Mouse (Mus musculus) hindbrain, embryonic 15.5 days (tissue): ENCODE data around the gene Ppp5c. TPM values are rescaled to one million over a fixed set of nuclear protein-coding genes. Genes with fewer than 3 reads are reported as not detected.

Experiments used
- ATAC-seq: fragments of 200-750 bp; cut with Nextera tagmentation; 2 replicates; pipeline ENCODE4 v1.8.0; 2017; ENCODE audit warnings: low read depth, moderate number of reproducible peaks, moderate TSS enrichment; ENCODE audit not compliant: low FRiP score
- H3K27ac ChIP-seq: fragments of 300-500 bp; sonication (generic); replicated peaks from 2 replicates; pipeline ENCODE4 v1.5.1; 2015; ENCODE audit warnings: mild to moderate bottlenecking, inconsistent platforms
- H3K27me3 ChIP-seq: fragments of 300-500 bp; sonication (generic); 2 replicates; pipeline ENCODE4 v1.6.1; 2015; ENCODE audit warnings: control low read depth, inconsistent platforms
- H3K36me3 ChIP-seq: fragments of 300-500 bp; sonication (generic); 2 replicates; pipeline ENCODE4 v1.6.1; 2015; ENCODE audit warnings: control low read depth, inconsistent platforms
- H3K4me1 ChIP-seq: fragments of 300-500 bp; sonication (generic); replicated peaks from 2 replicates; pipeline ENCODE4 v1.6.1; 2015; ENCODE audit warnings: control low read depth, inconsistent platforms
- H3K4me2 ChIP-seq: fragments of 300-500 bp; sonication (generic); 2 replicates; pipeline ENCODE4 v1.6.1; 2015; ENCODE audit warnings: moderate library complexity, mild to moderate bottlenecking, inconsistent platforms
- H3K4me3 ChIP-seq: fragments of 300-500 bp; sonication (generic); 2 replicates; pipeline ENCODE4 v1.5.1; 2015; ENCODE audit warnings: mild to moderate bottlenecking, inconsistent platforms
- H3K9ac ChIP-seq: fragments of 300-500 bp; sonication (generic); 2 replicates; pipeline ENCODE4 v1.6.1; 2015; ENCODE audit warnings: inconsistent platforms
- H3K9me3 ChIP-seq: fragments of 300-500 bp; sonication (generic); 2 replicates; pipeline ENCODE4 v1.6.1; 2016; ENCODE audit warnings: control low read depth, inconsistent platforms
- WGBS: fragments of 180-500 bp; shearing (Covaris S2); methylation state at CpG from one replicate; pipeline ENCODE4 v1.1.7; 2015; 5-methylcytosine and 5-hydroxymethylcytosine counted together
- polyA plus RNA-seq: library from polyadenylated mRNA; unstranded; fragments of >200 nt; fragmentation: Nextera tagmentation; extraction: Ambion mirVana; gene quantifications from 2 replicates; pipeline ENCODE4 v1.2.1, GENCODE M21; 2015

Gene Ppp5c
- polyA plus RNA-seq, 1 experiment from 2014 or later = 136 TPM

DNA sequence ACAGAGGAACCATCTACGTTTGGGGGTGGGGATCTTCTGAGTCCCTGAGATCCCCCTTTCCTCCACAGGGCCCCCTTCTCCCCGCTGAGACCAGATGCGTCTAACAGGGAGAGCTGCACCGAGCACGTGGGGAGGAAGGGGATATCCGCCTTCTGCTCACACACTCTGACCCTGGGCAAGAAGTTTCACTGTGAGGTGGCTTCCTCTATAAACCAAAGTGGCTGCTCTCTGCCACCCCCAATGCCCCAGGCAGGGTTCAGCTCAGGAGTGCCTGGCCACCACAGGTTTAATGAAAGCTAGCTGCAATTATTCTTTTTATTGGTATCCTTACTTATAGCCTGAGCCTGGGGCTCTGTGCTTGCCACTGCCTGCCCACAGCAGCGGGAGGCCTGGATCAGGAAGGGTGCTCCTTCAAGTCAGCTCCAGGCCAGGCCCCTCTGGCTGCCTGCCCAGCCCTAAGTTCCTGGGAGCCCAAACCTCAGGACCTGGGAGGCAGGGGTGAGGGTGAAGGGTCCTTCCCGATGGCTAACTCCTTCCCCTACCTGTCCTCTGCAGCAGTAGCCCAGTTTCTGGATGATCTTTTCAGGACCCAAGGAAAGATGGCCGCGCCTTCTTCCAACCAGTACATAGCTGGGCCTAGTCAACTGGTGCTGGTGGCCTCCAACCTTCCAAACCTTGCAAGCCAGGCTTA is 2.8 kb downstream of the Ppp5c start:
- H3K27ac ChIP-seq = peak overlapping the region; percentile 48
- H3K4me1 ChIP-seq = peaks cover 37% of the 10 kb centered on the region
- no peak for ATAC-seq
- no peak overlapping the region for H3K4me3 ChIP-seq
- H3K27me3 ChIP-seq = no peaks in the 10 kb centered on the region
- WGBS = 90% methylated on average over 10 of the region's 10 CpGs
- no peak overlapping the region for H3K4me2 ChIP-seq
- no peak overlapping the region for H3K9ac ChIP-seq
- H3K9me3 ChIP-seq = no peaks in the 10 kb centered on the region
- H3K36me3 ChIP-seq = peaks cover 26% of the 10 kb centered on the region

DNA sequence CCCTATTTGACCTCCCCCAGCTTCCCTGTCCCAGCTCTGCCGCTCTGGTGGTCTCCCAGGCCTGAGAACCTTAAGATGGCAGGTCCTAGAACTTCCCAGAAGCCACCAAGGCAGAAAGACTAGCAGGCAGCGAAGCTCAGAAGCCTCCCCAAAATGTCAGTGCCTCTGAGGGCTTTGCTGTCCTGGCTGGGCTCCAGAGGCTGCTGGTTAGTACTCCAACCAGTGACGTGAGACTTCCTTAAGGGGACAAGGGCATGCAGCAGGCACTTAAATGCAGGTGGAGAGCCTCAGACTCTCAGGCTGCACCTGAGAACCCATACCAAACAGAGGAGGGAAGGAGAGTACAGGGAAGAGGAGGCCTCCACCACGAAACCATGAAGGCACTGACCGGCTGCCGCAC is 3.6 kb downstream of the Ppp5c start:
- Histone ChIP-seq H3K27me3 (no peaks in the 10 kb centered on the region), H3K9ac (no peak overlapping the region), H3K9me3 (no peaks in the 10 kb centered on the region), H3K4me3 (no peak overlapping the region), H3K4me2 (no peak overlapping the region), H3K27ac (peak overlapping the region; percentile 48; the same call in 1 of the 2 replicates), H3K36me3 (peaks cover 34% of the 10 kb centered on the region), H3K4me1 (peaks cover 37% of the 10 kb centered on the region)
- ATAC-seq = no peak
- WGBS = 86% methylated on average over 6 of the region's 6 CpGs

DNA sequence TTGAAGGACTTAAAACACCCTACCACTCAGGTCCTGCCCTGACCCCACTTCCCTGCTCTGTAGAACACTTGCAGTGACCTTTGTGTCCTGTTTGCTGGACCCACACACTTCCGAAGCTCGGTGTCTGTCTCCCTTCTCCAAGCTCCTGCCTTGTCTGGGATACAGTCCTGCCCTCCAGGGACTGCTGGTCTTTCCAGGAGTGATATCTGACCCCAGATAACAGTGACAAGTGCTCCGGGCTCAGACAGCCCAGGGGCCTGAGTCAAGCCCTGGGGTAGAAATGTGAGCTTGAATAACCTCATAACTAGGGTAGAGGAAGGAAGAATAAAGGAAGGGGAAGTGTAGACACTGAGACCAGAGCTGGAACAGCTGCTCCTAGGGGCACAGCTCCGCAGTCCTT is 4.0 kb downstream of the Ppp5c start:
- 89% methylated on average over 4 of the region's 4 CpGs for WGBS
- ATAC-seq = no peak
- H3K9me3 ChIP-seq = no peaks in the 10 kb centered on the region
- H3K27ac ChIP-seq = no peak overlapping the region
- H3K27me3 ChIP-seq = no peaks in the 10 kb centered on the region
- no peak overlapping the region for H3K9ac ChIP-seq
- peaks cover 37% of the 10 kb centered on the region for H3K4me1 ChIP-seq
- H3K4me3 ChIP-seq = no peak overlapping the region
- no peak overlapping the region for H3K4me2 ChIP-seq
- peaks cover 34% of the 10 kb centered on the region for H3K36me3 ChIP-seq

- Histone ChIP-seq H3K4me3 (no peak overlapping the region), H3K4me1 (peaks cover 44% of the 10 kb centered on the region), H3K9ac (no peak overlapping the region), H3K27ac (no peak overlapping the region), H3K4me2 (no peak overlapping the region), H3K36me3 (peaks cover 34% of the 10 kb centered on the region), H3K9me3 (no peaks in the 10 kb centered on the region), H3K27me3 (no peaks in the 10 kb centered on the region)
- no peak for ATAC-seq
- WGBS = 97% methylated on average over 15 of the region's 15 CpGs
Measured at GRCm38 (mm10) chr7:17022176-17022575, 5.5 kb downstream of the Ppp5c start.

GRCm38 (mm10) chr7:17019426-17020166 is 8.1 kb downstream of the Ppp5c start:
- 90% methylated on average over 7 of the region's 7 CpGs for WGBS
- no peaks in the 10 kb centered on the region for H3K27me3 ChIP-seq
- H3K4me3 ChIP-seq = no peak overlapping the region
- no peaks in the 10 kb centered on the region for H3K9me3 ChIP-seq
- ATAC-seq = no peak
- H3K9ac ChIP-seq = no peak overlapping the region
- H3K27ac ChIP-seq = no peak overlapping the region
- peaks cover 26% of the 10 kb centered on the region for H3K4me1 ChIP-seq
- H3K36me3 ChIP-seq = peaks cover 51% of the 10 kb centered on the region
- no peak overlapping the region for H3K4me2 ChIP-seq

GRCm38 (mm10) chr7:17017921-17018320 is 9.8 kb downstream of the Ppp5c start:
- Histone ChIP-seq H3K9ac (no peak overlapping the region), H3K4me1 (peaks cover 19% of the 10 kb centered on the region), H3K4me3 (no peak overlapping the region), H3K9me3 (no peaks in the 10 kb centered on the region), H3K4me2 (no peak overlapping the region), H3K36me3 (peaks cover 67% of the 10 kb centered on the region), H3K27me3 (no peaks in the 10 kb centered on the region), H3K27ac (no peak overlapping the region)
- WGBS = 86% methylated on average over 2 of the region's 2 CpGs
- ATAC-seq = no peak

GRCm38 (mm10) chr7:17017036-17017435 is 10.7 kb downstream of the Ppp5c start:
- 33% methylated on average over 1 of the region's 1 CpGs for WGBS
- Histone ChIP-seq H3K4me3 (no peak overlapping the region), H3K27me3 (no peaks in the 10 kb centered on the region), H3K4me1 (peaks cover 19% of the 10 kb centered on the region), H3K9me3 (no peaks in the 10 kb centered on the region), H3K36me3 (peaks cover 68% of the 10 kb centered on the region), H3K9ac (no peak overlapping the region), H3K27ac (peak overlapping the region; percentile 39; the same call in 1 of the 2 replicates), H3K4me2 (no peak overlapping the region)
- peak; percentile 72 for ATAC-seq

- Histone ChIP-seq H3K27ac (no peak overlapping the region), H3K36me3 (peaks cover 69% of the 10 kb centered on the region), H3K4me2 (no peak overlapping the region), H3K9me3 (no peaks in the 10 kb centered on the region), H3K4me3 (no peak overlapping the region), H3K4me1 (peaks cover 19% of the 10 kb centered on the region), H3K9ac (no peak overlapping the region), H3K27me3 (no peaks in the 10 kb centered on the region)
- WGBS = 79% methylated on average over 6 of the region's 6 CpGs
- no peak for ATAC-seq
Measured at GRCm38 (mm10) chr7:17015381-17015780, 12.3 kb downstream of the Ppp5c start.

- no peak overlapping the region for H3K4me3 ChIP-seq
- no peaks in the 10 kb centered on the region for H3K9me3 ChIP-seq
- no peak for ATAC-seq
- H3K4me2 ChIP-seq = no peak overlapping the region
- H3K27me3 ChIP-seq = no peaks in the 10 kb centered on the region
- H3K27ac ChIP-seq = no peak overlapping the region
- no peak overlapping the region for H3K9ac ChIP-seq
- peaks cover 6% of the 10 kb centered on the region; the same call in 1 of the 2 replicates for H3K4me1 ChIP-seq
- WGBS = 96% methylated on average over 7 of the region's 7 CpGs
- peaks cover 85% of the 10 kb centered on the region for H3K36me3 ChIP-seq
Measured at GRCm38 (mm10) chr7:17011909-17012590, 15.7 kb downstream of the Ppp5c start.

DNA sequence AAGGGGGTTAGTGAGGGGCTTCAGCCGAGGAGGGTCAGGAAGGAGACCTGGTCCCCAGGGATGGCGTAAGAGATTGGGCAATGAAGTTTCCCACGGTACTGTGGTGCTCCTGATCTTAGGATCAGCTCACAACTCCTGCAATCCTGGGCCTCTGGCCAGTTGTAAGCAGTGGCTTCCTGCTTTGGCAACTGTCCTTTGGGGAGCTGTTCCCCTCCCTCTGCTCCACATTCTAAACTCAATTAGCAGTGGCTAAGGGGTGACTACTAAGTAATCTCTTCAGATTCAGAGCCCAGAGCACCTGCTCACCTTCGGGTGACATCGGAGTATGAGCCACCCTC is 17.7 kb downstream of the Ppp5c start:
- ATAC-seq = no peak
- WGBS = 89% methylated on average over 5 of the region's 5 CpGs
- no peaks in the 10 kb centered on the region for H3K27me3 ChIP-seq

DNA sequence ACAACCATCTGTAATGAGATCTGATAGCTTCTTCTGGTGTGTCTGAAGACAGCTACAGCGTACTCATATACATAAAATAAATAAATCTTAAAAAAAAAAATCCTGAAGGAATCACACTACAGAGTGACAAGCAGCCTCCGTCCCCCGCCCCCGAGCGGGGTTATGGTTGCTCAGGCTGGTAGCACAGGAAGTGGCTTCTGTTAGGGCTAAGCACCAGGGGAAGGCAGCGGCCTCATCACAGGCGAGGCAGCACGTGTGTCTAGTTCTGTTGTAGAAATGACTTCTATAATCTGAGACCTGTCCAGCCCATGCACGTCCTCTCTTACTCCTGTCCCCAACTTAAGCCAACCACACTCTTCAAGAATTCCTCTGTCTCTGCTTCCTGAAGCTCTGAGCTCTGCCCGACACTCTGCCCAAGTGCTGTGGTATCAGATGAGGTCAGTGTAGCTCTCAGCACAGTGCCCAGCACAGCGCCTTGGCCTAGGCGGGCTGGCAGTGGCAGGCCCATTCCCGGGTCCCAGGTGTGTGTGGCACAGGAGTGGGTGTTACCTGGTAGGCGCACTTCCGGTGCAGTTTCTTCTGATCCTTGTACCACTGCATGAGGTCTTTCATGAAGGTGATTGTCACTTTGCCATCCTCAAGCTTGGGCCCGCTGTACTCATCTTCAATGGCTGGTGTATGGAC is 18.3 kb downstream of the Ppp5c start:
- H3K4me1 ChIP-seq = no peaks in the 10 kb centered on the region
- H3K27me3 ChIP-seq = no peaks in the 10 kb centered on the region
- no peak overlapping the region for H3K27ac ChIP-seq
- ATAC-seq = no peak
- H3K4me2 ChIP-seq = no peak overlapping the region
- no peak overlapping the region for H3K4me3 ChIP-seq
- H3K9ac ChIP-seq = no peak overlapping the region
- peaks cover 86% of the 10 kb centered on the region for H3K36me3 ChIP-seq
- no peaks in the 10 kb centered on the region for H3K9me3 ChIP-seq
- WGBS = 94% methylated on average over 16 of the region's 16 CpGs

More for the DNA sequence above, 17.7 kb downstream of the Ppp5c start:
- no peaks in the 10 kb centered on the region for H3K4me1 ChIP-seq
- H3K36me3 ChIP-seq = peaks cover 90% of the 10 kb centered on the region
- no peak overlapping the region for H3K4me2 ChIP-seq
- no peak overlapping the region for H3K27ac ChIP-seq
- no peak overlapping the region for H3K4me3 ChIP-seq
- no peak overlapping the region for H3K9ac ChIP-seq
- H3K9me3 ChIP-seq = no peaks in the 10 kb centered on the region

DNA sequence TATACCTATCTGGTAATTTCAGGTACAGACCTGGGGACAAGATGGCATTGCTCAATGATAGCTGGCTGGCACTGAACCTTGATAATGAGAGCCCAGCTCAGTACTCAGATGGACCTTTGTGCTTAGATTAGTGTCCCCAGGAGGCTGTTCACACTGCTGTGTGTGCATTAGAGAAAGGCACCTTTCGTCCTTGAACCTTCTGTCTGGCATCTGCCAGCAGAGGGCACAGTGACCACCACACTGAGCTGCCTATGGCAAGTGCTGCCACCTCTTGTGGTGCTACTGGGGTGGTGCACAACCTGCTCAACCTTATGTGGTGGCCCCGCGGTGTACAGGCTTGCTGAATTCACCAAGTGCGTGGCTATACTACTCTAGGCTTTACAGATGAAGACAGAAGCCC is 20.4 kb downstream of the Ppp5c start:
- H3K9me3 ChIP-seq = no peaks in the 10 kb centered on the region
- H3K27ac ChIP-seq = no peak overlapping the region
- no peak overlapping the region for H3K4me2 ChIP-seq
- no peaks in the 10 kb centered on the region for H3K4me1 ChIP-seq
- 76% methylated on average over 4 of the region's 4 CpGs for WGBS
- H3K9ac ChIP-seq = no peak overlapping the region
- peaks cover 74% of the 10 kb centered on the region for H3K36me3 ChIP-seq
- ATAC-seq = no peak
- no peak overlapping the region for H3K4me3 ChIP-seq
- no peaks in the 10 kb centered on the region for H3K27me3 ChIP-seq
